Mouse (Mus musculus) thymus, adult 2 months (tissue): Measurements from ENCODE around the gene Gm17720.

Experiments used
- CTCF ChIP-seq: fragments of 200-500 bp; IDR thresholded peaks from 2 replicates; pipeline ENCODE4 v1.5.1; 2012; ENCODE audit warnings: mild to moderate bottlenecking, control low read depth, low read length, moderate library complexity, borderline replicate concordance; ENCODE audit not compliant: control insufficient read depth, poor library complexity, insufficient read depth; ENCODE audit errors: extremely low read depth
- POLR2A ChIP-seq: fragments of 200-500 bp; IDR thresholded peaks from 2 replicates; pipeline ENCODE4 v1.6.1; 2012; ENCODE audit warnings: mild to moderate bottlenecking, low read length, control low read depth, moderate library complexity; ENCODE audit not compliant: control insufficient read depth, poor library complexity, insufficient read depth; ENCODE audit errors: extremely low read depth

GRCm38 (mm10) chr8:110135515-110135914, 33.0 kb upstream of the Gm17720 start:
- TF ChIP-seq CTCF = no peak
- TF ChIP-seq POLR2A = no peak
